Mouse (Mus musculus) cerebellum, adult 11 months (tissue): ENCODE data around the gene Kpna7.
A peak's percentile ranks its signal among the peaks of the same experiment; 100 is the strongest.
"Not testable (repeated sequence)": the region's sequence is repeated elsewhere in the genome, so short reads cannot be mapped to it uniquely, and the experiment has no call there.

Experiments used
- DNase-seq: peaks from one replicate; pipeline ENCODE4 v3.0.0; 2022

Gene Kpna7

DNA sequence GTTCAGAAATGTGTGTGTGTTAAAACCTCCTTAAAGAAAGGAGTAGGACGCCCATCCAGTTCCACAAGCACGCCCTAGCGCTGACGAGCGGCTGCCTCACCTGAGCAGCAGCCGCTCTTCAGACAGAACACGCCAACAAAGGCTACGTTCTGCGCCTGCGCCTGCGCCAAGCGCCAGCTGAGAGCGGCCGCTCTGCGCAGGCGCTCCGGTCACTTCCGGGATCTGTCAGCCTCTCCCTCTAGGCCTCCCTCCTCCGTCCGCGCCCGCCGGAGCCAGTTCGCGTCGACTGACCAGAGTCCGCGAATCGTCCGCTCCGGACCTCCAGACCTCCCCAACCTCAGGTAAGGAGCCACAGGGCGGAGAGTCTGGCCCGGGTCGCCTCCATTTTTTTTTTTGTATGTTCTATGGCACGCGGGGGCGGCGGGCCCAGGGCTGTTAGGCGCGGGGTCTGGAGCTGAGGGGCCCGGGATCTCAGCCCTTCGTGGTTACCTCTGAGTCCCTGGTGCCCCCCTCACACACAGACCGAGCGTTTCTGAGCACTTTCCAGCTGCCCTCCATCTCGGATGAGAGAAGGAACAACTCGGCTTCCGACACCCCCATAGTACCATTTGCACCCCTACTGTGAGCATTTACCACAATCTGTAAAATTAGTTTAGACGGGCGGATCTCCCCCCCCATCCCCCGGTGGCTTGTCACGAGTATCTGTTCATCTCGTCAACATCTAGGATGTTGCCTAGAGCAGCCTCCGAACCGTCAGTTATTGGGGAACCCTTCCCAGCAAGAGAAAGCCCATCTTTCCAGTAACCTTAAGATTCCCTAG, at the start of gene Kpna7, which contains the start of gene Arpc1a:
Gene Kpna7, minus strand, starts transcription at position 399 of the 820 bp plus-strand sequence.
Gene Arpc1a, plus strand, starts transcription at position 199 of the 820 bp plus-strand sequence.
- DNase-seq, result peak; percentile 93

DNA sequence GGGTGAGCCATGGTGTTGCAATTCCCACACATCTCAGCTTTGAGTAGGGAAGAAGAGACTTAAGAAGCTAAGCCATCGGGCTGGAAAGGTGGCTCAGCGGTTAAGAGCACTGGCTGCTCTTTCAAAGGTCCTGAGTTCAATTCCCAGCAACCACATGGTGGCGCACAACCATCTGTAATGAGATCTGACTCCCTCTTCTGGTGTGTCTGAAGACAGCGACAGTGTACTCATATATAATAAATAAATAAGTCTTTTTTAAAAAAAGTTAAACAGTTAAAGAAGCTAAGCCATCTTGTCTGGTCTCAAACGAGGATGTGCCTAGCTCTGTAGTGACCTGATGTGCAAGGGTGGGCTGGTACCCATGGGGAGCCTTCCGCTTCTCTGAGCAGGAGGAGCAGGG, 49.4 kb upstream of the Kpna7 start:
- not testable (repeated sequence) for DNase-seq

DNA sequence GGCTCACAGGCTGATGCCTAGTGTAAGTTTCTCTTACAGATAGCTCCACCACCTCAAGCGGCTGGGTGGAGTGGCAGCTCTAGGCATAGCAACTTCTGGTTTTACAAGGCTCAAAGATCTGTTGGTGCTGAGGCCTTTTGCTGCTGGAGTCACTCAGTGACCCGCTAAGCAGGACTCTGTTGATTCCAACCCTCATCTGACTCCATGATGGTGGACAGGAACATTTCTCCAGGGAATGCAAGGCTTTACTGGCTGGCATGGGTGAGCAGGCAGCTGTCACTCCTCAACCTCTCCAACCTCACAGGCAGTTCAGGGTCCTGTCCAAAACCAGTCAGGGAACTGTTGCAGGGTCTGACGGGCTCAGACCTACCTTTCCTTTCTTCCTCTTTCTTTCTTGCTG, 47.2 kb upstream of the Kpna7 start:
- no peak for DNase-seq

DNA sequence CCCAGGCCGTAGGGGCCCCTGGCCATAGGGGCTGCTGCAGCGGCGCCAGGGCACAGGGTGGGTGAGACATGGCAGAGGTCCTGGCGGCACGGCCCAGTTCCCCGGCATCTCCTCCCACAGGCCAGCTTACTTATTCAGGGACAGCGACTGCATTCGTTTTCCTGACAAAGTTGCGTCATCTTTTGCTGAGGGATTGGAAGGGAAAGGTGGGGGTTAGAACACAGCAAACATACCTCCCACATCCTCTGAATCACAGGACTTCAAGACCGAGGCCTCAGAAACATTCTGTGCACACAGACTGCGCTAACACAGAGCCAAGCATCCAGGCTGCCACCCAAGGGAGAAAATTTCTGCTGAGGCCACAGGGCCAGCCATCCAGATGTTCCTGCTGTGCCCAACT, 46.4 kb upstream of the Kpna7 start:
- DNase-seq, result no peak

GRCm38 (mm10) chr5:145129773-145130172, 45.9 kb upstream of the Kpna7 start:
- not testable (repeated sequence) for DNase-seq

DNA sequence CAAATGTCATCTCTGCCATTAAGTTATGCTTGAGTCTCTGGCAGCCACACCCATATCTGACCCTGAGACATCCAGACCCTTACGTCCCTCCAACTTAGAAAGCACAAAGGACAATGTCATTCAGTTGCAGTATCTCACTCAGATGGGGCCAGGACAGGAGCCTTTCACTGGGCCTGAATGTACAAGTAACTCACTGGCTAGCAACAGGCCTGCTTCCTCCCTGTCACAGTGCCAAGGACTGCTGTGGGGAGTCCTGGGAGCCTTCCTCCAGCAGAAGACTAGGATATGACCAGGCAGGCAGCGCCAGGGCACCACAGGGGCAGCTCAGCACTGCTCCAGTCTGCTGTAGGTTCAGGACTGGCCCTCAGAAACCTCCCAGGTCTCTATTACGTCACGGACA, 45.3 kb upstream of the Kpna7 start:
- no peak for DNase-seq

- DNase-seq, result no peak
Measured at GRCm38 (mm10) chr5:145126580-145126979, 42.8 kb upstream of the Kpna7 start.

- no peak for DNase-seq
Measured at GRCm38 (mm10) chr5:145123396-145123795, 39.6 kb upstream of the Kpna7 start.

DNA sequence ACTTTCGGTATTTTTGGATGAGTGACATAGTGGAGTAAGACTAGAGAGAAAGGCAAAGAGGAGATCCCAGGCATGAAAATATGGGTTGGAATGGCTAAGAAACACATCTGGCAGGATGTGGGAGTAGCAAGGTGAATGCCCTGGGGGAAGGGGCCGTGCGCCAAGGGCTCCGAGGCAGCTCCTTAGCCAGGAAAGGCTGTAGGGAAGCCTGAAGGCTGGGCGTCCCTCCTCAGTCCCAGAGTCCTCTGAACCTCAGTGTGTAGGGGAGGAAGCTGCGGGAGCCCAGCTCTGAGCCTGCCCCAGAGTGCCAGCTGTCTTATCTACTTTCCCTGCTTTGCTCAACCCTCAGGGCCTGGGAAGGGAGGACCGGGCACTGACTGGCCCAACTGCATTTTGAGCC, 37.1 kb upstream of the Kpna7 start:
- no peak for DNase-seq

DNA sequence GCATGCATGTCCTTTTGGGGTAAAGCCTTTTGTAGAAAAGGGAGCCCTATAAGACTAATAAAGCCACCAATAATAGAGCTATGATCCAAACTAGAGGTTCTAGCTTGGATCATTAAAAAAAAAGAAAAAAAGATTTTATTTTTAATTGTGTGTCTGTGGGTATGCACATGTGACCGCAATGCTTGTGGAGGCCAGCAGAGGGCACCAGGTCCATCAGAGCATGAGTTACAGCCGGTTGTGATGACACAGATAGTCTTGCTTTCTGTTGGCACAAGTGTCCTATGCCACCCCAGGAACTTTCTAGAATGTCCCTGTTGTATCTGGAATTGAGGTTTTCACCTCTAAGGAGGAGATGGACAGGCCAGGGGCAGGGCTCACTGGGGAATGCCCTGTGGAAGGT, 35.6 kb upstream of the Kpna7 start:
- no peak for DNase-seq

DNA sequence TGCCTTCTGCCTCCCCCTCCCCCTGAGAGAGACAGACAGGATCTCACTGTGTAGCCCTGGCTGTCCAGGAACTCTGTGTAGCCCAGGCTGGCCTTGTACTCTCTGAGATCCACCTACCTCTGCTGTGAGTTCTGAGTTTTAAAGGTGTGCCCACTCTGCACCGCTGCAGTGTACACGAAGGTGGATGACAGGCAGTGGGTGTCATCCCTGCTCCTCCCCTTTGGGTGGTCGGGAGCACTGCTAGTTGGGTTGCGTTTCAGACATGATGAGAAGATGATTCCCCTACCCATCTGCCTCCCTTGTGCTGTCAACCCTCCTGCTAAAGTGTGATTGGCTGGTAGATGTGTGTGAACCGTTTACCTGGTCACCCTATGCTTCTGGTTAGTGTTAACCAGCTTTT, 34.6 kb upstream of the Kpna7 start:
- DNase-seq, result no peak

DNA sequence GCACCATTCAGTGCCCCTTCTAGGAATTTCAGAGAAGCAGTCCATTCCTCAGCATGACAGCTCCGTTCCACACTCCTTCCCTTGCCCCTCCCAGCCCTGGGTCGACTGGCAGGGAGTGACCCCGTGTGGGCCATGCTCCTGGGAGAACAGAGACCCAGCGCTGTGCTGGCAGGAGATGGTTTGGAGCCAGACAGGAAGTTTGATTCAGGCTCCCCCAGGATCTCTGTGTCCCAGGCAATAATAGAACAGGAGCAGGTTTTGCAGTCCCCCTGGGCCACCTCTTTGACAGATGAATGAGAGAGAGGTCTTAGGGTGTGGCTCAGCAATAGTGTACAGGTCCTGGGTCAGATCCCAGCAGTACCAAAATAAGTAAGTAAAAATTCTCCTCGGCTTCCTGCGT, 34.2 kb upstream of the Kpna7 start:
- no peak for DNase-seq

DNA sequence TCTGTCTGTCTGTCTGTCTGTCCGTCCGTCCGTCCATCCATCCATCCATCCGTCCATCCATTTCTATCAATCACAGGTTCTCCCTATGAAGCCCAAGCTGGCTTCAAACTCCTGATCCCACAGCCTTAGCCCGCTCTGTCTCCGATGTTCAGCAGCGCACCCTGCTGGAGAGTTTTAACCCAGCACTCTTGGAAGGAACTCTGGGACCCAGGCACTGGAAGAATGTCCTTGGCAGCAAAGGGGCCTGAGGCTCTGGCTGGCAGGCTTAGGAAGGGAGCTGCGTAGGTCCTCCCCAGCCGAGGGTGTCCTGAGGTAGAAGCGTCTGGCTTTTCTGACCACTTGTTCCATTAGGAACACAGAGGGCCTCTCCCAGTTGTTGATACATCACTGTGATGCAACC, 33.1 kb upstream of the Kpna7 start:
- no peak for DNase-seq

DNA sequence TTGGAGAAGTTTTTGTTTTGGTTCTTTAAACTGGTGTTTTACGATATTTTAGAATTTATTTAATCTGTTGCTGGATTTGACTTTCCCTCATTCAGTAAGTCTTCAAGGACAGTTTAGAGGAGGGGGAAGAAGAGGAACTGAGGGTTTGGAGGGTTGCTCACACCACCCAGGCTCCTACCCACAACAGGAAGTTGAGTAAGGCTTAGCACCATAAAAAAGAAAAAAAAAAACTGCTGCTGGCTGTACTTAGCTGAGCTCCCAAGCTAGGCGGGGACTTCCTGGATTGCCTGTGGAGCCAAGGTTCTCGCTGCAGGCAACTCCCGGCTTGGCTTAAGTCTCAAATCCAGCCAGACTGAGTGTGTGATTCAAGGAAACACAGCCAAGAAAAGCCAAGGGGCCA, 32.5 kb upstream of the Kpna7 start:
- no peak for DNase-seq

- DNase-seq, result no peak
Measured at GRCm38 (mm10) chr5:145115736-145116135, 31.9 kb upstream of the Kpna7 start.

GRCm38 (mm10) chr5:145114606-145115473, 31.0 kb upstream of the Kpna7 start:
- DNase-seq, result no peak

GRCm38 (mm10) chr5:145114071-145114605, 30.3 kb upstream of the Kpna7 start, which contains the start of gene Arpc1b:
Gene Arpc1b, plus strand, starts transcription at chr5:145114215.
- DNase-seq, result no peak

DNA sequence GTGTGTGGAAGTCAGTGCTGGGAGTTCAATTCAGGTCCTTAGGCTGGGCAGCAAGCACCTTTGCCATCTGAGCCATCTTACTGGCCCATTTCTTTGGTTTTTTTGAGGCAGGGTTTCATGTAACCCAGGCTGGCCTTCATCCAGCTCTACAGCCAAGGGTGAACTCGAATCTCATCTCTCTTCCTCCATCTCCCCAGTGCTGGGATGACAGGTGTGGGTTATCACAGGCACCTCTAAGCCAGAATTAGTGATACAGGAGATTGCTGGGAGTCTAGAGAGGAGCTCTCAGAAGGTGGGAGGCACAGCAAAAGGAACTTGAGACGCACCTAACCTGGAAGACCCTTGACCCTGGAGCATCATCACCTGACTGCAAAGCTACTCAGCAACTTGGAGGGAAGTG, 29.6 kb upstream of the Kpna7 start:
- no peak for DNase-seq

- DNase-seq, result no peak
Measured at GRCm38 (mm10) chr5:145112566-145112965, 28.7 kb upstream of the Kpna7 start.

DNA sequence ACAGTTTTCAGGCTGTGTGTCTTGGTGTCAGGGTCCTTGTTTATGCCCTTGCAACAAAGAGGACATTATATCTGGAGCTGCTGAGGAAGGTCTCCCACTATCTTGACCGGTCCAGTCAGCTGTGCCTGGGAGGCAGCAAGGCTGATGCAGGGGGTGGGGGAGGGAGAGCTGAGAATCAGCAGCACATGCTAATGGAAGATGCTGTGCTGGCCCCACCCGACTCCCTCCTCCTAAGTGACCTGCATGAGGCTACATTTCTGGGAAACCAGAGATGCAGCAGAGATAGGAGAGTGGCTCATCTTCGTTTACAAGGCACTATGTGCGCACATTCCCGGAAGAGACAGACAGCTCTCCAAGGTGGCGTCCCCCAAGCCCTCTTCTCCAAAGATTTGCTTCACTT, 26.6 kb upstream of the Kpna7 start:
- no peak for DNase-seq

DNA sequence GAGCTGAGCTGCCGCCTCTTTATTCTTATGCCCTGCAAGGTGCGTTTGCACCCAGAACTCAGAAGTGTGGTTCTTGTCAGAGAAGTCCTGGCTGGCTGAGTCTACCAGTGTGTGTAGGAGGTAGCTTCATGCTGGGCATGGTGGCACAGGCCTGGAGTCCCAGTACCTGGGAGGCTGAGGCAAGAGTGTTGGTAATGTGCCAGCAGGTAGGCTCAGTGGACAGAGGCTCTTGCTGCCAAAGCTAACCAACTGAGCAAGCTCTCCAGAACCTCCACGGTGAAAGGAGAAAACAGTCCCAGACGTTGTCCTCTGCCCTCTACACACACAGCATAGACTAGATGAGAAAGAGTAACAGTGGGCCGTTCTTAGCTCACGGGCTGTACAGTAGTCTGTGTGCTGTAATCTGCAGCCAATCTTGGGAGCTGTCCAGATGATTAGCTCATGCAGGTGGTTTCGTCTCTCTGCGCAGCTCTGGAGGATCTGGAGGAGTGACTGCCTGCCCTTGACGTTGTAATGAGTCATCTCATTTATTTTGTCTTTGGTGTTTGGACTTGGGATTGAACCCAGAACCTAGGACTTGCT, 22.0 kb upstream of the Kpna7 start:
- no peak for DNase-seq

- DNase-seq, result no peak
Measured at GRCm38 (mm10) chr5:145104328-145104727, 20.5 kb upstream of the Kpna7 start.

DNA sequence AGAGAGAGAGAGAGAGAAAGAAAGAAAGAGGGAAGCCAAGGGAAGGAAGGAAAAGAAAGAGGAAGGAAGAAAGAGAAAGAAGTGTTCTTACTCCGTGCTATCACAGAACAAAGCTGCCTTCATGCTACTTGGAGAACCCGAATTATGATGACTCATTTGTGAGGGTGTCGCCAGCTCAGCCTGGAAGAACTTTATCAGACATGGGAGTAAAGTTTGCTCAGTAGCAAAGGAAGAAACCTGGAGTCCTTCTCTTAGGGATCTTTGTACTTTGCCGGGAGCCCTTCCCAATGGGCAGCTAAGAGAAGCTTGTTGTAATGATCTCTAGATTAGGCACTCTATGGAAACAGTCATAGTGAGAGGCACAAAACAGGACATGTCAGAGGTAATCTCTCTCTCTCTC, 18.9 kb upstream of the Kpna7 start:
- no peak for DNase-seq
